Mouse (Mus musculus) ZHBTc4 (cell line): ENCODE data around the gene Arntl2.
"Not testable (repeated sequence)": the region's sequence is repeated elsewhere in the genome, so short reads cannot be mapped to it uniquely, and the experiment has no call there.

Source experiments
- DNase-seq: peaks from one replicate; pipeline ENCODE4 v3.0.0-alpha.2; 2011; ENCODE audit warnings: low read depth, low spot score

Arntl2 gene

GRCm38 (mm10) chr6:146847402-146847801, 51.5 kb downstream of the Arntl2 start:
- DNase-seq: no peak

- DNase-seq: no peak
These were observed 52.4 kb downstream of the Arntl2 start for GRCm38 (mm10) chr6:146848281-146848680.

GRCm38 (mm10) chr6:146850050-146850449, 54.2 kb downstream of the Arntl2 start, which contains the start of gene Smco2:
Gene Smco2, plus strand, starts transcription at chr6:146850104.
- no peak for DNase-seq

GRCm38 (mm10) chr6:146851916-146852315, 56.1 kb downstream of the Arntl2 start:
- no peak for DNase-seq

- no peak for DNase-seq
These were observed 56.9 kb downstream of the Arntl2 start for GRCm38 (mm10) chr6:146852739-146853138.

GRCm38 (mm10) chr6:146855185-146855584, 59.3 kb downstream of the Arntl2 start:
- peak; percentile 99 for DNase-seq

GRCm38 (mm10) chr6:146857386-146857785, 61.5 kb downstream of the Arntl2 start:
- DNase-seq: no peak

- no peak for DNase-seq
These were observed 67.3 kb downstream of the Arntl2 start for GRCm38 (mm10) chr6:146863154-146863553.

GRCm38 (mm10) chr6:146864370-146864769, 68.5 kb downstream of the Arntl2 start:
- DNase-seq: not testable (repeated sequence)

- peak; percentile 79 for DNase-seq
These were observed 69.8 kb downstream of the Arntl2 start for GRCm38 (mm10) chr6:146865701-146866100.

- no peak for DNase-seq
These were observed 76.1 kb downstream of the Arntl2 start for GRCm38 (mm10) chr6:146871975-146872374.

GRCm38 (mm10) chr6:146874415-146874814, 78.6 kb downstream of the Arntl2 start:
- DNase-seq: no peak

GRCm38 (mm10) chr6:146876820-146877219, 81.0 kb downstream of the Arntl2 start:
- peak; percentile 32 for DNase-seq

- no peak for DNase-seq
These were observed 81.7 kb downstream of the Arntl2 start for GRCm38 (mm10) chr6:146877425-146878045.

GRCm38 (mm10) chr6:146878926-146879325, 83.1 kb downstream of the Arntl2 start:
- DNase-seq: no peak

- no peak for DNase-seq
These were observed 84.0 kb downstream of the Arntl2 start for GRCm38 (mm10) chr6:146879856-146880255.

- DNase-seq: no peak
These were observed 84.4 kb downstream of the Arntl2 start for GRCm38 (mm10) chr6:146880296-146880695.

GRCm38 (mm10) chr6:146881896-146882770, 86.3 kb downstream of the Arntl2 start:
- no peak for DNase-seq
